Mouse (Mus musculus): ENCODE results near the gene Acsf3.

Gene Acsf3

DNA sequence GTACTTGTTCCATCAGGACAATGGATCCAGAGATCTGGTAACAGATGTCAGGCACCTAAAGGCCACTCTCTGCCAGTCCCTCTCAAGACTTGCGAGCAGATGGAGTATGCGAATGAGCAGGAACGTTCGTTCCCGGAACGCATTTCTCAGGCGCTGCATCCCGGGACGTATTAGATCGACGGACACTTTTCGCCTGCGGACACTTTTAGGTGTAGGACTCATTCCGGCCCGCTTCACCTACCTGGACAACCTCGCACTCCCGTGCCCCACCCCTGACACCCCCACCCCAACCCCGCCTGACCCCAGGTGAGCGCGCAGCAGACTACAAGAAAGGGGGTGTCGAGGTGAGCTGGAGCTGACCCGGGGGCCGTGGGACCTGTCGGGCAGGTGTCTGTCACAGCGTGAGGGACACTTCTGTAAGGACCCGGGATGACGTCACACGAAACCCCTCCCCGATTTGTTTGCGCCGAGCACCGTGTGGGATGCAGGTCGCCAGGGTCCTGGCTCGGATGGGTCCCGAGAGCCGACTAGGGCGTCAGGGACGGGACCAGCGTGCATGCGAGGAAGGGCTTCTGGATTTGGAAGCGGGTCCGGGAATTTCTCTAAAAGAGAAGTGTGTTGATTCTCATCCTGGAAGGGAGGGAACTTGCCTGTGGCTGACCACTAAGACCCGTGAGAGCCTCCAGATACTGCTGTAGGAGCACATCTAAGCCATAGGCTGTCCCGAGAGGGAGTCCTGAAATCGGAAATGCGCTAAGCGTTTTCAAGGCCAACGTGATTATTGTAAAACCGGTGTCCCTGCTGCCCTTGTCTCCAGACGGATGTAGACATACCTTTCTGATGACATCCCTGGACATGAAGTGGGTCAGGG lies at the start of gene Acsf3:
Gene Acsf3 (plus strand): TSS at position 202 of the 871 bp plus-strand sequence.
- peak; percentile 75 to 77 for DNase-seq

DNA sequence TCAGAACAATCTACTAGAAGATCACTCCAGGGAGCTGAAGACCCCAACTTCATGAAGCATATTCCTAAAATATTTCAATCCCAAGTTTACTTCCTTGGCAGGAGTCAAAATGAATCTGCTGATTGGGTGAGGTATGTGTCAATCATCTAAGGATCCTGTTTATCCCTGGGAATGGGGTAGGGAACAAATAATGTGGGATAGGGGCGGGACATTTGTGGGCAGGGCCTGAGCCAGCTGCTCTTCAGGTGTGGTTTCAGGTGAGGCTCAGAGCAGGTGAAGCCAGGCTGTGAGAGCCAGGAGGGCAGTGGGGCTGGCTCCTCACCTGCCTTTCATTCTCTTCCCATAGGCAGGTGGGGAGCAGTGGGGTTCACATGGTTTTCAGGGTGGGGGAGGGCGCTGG lies 48.5 kb upstream of the Acsf3 start:
- DNase-seq: no peak

DNA sequence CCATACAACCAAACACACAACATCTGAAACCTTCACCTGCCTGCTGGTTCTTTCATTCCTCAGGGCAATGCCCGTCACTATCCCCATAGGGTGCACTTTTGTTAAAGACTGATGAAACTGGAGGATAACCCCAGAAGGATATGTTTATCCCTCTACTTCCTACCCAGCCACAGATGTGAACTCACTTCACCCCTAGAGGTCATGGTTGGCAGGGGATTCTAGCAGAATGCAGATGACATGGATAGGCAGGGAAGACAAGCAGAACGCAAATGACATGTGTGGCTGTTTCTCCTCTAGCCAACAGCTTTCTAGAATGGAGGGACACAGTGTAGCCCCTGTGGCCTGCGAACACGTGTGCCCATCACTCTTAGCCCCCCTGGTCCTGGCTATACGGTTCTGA lies 47.9 kb upstream of the Acsf3 start:
- DNase-seq: no peak

DNA sequence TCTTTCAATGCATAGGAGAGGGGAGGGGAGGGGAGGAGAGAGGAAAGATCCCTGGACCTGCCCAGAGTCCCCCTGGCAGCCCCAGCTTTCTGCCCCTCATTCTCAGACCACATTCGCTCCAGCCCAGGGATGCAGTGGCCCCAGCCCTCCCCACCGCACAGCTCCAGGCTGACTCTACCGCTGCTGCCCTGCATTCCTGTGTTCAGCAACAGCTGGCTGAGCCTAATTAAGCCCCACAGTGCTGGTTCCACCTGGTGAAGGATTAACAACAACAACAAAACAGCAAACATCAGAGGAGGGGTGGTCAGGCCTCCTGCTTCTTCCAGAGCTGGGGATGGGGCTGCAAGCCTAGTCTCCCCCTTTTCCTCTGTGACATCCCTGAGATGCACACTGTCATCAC lies 46.7 kb upstream of the Acsf3 start:
- DNase-seq: no peak

DNA sequence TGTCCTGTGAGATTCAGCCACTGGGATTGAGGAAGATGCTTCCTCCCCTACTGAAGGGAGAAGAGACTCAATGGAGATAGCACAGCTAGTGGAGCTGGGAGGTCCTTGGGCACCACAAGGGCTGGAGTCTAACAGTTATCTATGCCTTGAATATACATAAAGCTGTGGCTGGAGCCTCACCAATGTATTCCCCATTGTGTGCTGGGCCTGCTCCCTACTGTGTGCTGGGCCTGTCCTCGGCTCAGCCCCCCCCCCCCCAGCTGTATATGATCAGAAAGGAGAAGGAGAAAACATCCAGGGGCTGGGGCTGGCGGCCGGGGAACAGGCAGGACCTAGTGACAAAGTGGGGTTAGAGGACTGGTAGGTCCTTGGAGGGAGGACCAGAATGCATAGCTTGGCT lies 40.2 kb upstream of the Acsf3 start:
- DNase-seq: no peak

DNA sequence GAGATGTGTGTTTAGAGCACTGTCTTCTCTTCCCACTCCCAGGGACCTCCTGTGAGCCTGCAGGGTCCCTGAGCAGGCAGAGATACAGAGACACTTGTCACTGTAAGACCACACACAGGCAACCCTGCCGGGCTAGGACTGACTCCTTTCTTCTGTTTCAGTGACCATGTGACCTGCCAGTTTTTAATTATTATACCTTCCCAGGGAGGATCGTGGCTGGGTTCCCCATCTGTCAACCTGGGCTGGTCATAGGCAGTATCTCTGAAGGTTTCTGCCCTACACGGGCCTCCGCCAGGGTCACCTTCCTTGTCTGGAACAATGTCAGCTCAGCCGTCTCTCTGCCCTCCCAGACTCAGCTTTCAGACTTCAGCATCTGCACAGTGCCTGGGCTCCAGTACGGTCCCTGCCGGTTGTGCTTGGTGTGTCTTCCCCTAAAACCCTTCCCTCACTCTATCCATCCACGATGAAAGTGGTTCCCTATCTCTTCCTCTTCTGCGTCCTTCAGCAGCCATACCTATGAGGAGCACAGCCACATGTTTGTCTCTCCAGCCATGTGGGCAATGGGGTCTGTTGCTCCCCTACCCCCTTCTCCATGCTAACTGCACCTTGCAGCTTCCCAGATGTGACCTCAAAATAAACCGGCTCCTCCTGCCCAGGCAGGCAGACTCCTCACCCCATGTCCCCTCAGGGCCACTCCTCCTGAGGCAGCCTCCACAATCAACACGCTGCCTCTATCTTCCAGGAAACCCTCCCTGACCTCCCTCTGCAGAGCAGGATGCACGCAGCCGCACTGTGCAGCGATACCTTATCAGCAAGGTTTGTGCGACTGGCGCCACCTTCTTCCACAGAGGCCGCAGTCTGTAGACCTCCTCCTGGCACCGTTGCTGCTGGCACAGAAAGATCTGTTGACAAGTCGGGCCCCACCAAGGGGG lies 39.5 kb upstream of the Acsf3 start:
- no peak for DNase-seq

DNA sequence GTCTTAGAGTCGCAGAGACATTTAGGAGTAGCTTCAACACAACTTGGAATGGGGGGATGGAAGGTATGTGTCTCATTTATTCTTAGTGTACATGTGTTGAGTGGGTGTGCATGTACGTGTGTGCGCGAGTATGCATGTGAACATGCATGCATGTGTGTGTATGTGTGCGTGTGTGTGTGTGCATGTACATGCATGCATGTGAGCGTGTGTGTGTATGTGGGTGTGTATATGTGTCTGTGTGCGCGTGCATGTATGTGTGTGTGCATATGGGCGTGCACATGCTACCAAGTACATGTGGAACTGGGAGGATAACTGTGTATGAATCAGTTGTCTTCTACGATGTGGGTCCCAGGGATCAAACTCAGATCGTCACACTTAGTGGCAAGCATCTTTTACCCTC lies 38.7 kb upstream of the Acsf3 start:
- no peak for DNase-seq

DNA sequence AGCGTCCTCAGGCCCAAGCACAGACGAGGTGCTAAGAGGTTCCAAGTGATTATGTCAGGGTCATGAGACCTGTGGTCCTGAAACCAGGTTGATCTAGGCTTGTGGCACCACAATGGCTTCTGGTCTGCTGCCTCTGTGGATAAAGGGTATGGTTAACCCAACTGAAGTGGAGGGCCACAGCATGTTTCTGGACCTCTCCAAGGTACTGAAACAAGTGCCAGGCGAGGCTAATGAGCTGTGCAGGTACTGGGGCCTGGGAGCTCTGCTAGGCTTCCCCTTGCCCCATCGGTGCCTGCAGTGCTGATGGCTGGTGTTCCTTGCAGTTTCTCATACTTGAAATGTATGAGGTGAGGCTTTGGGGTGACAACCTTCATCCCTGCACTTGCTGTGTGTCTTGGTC lies 38.2 kb upstream of the Acsf3 start:
- DNase-seq: peak; percentile 45 to 47

DNA sequence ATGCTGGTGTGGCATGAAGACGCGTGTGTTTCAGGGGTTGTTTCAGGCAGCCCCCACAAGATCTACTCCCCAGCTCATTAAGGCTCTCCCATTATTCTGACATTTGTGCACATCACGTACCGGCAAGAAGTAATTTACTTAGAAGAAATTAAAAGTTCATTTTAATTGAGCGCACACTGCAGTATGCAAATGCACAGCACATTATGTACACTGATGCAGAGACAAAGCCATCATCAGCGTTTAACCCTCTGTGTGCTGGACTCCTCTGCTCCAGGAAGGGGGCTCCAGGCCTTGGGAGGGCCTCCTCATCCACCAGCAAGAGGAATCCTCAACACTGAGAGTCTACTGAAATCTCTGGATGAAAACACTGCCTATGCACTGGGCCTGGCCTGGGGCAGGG lies 37.4 kb upstream of the Acsf3 start:
- no peak for DNase-seq

DNA sequence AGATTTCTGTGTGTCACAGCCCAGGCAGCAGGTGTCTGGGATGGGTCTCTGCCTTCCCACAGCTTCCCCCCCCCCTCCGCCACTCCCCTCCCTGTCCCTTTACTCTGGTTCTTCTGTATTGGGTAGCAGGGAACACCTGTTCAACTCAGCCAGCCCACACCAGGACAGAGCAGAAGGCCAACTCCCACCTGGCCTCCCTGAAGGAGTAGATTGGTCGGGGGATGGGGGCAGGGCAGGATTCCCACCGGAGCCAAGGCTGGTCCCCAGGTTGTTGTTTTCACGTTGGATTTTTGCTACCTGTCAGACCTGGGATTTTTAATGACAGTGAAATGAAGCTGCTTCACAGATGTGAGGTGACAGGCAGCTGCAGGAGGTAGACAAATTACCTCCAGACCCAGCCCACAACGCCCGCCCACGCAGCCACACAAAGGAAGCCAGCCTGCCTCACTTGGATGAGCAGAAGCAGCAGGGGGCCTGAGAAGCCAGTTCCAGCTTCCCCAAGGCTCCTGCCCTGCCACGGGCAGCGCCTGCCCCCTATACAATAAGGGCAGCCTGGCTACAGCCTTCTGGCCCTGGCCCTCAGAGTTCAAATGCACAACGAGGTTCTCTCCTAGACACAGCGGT lies 36.1 kb upstream of the Acsf3 start:
- DNase-seq: peak; percentile 92 to 93

DNA sequence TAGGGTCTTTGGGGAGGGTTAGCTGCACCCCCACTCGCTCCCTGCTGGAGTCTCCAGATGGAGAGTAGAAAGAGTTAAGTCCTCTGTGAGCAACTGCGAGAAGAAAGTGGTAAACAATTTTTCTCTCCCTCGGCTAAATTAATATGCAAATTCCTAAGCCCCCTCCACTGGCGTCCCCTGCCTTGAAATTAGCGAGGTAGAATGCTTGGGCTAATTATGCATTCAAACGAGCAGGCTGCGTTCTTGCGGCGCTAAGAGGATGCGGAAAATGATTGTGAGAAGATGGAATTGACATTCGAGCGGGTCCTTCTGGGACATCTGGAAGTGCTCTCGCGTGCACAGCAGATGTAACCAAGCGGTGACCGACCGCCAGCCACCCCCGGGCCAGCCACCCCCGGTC lies 32.8 kb upstream of the Acsf3 start:
- no peak for DNase-seq

DNA sequence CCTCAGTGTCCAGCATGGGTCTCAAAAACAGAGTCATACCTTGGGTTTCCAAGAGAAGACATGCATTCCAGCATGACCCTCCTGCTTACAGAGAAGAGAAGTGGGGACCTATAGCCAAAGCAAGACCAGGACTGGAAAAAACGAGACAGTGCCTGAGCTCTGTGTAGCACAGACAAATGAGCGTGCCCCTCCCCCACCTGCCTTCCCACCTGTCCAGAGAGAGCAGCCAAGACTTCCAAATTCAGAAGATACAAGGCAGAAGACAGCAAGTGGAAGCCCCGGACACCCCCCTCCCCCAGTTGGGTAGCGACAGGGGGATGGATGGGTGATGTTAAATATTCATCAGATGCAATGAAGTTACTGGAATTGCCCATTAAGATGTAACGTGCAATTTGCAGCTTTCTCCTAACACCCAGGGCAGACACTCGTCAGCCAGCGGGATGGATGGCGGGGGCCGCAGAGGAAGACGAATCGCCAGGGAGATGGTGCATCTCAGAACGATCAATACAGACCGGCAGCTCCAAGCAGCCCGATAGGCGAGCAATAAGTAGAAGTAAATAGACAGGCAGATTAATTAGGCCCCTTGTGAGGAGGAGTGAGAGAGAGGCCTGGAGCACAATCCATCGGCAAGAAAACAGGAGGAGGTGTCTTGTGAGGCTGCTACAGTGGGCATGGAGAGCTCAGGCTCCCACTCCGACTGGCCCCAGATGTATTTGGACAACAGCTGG lies 30.1 kb upstream of the Acsf3 start:
- no peak for DNase-seq

DNA sequence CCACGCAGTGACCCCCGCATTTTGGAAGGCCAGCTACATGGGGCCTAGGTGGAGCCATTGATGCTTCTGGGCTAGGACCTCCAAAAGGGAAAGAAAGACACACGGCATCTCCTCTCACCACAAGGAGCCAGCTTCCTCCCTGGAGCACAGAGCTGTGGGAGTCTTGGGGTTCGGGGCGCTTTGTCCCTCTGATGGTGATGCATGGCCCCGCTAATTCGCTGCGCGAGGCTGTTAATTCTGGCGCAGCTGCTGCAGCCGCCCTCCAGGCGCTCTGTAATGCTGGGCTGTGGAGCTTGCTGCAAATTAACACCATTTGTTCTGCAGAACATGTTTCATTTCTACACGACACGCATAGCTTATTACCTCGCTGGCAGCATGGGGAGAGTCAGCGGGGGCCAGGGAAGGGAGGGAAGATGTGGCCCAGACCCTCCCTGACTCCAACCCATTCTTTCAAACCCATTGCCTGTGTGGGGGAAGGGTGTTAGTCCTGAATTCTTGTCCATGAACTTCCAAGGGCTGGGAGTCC lies 29.5 kb upstream of the Acsf3 start:
- no peak for DNase-seq

DNA sequence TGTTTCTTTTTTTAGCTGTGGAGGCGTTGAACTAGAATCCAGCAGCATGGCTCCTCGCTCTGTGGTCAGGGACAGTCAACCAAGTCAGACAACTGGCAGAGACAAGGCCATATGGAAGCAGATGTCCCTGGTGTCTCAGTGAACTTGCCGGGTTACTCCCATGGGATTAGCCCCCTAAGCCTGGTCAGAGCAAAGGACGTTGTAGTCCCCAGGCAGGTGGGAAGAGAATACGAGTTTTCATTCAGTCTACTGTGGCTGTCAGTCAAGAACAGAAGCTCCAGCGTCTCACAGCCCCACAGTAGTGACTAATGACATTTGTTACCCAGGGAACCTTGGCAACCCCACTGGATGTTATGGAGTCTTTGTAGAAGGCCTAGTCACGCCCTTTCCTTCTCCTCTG lies 28.8 kb upstream of the Acsf3 start:
- no peak for DNase-seq

DNA sequence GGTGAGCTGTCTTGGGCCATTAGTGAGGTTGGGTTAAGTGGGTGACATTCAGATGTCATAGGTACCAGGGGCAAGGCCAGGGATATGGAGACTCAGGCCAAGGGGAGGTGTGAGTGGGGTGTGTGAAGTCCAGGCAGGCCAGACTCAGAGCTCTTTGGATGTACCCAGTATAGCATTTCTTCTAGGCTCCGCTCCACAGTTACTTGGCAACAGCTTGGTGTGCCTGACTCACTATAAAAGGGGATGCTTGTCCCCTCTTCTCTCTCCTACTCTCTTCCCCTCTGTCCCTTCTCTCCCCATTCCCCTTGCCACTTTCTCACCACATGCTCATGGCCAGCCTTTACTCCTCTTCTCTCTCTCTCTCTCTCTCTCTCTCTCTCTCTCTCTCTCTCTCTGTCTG lies 27.5 kb upstream of the Acsf3 start:
- no peak for DNase-seq

DNA sequence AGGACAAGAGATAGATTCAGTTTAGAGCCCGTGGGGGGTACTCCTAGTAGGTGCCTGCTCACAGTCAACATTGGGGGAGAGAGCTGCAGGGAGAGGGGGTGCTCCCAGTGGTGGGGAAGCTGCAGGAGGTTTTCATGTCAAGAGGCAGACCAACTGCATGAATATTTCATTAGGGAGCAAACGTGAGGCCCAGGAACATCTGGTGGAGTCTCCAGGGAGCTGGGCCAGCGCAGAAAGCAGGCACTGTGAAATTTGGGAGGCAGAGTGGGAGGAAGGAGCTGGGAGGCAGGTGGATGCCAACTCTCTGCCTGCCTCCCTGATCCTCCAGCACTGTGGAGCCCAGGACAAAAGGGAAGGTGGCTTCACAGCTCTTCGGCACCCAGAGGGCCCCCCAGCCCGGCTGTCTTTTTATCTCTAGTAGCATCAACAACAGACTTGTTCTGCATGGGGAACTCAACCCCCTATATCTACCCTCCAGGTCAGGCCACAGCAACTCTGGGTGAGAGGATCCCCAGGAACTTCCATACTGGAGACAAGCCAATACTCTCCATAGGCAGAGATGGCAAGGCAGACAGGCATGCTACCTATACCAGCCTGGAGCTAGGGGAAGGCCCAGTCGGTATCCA lies 25.8 kb upstream of the Acsf3 start:
- no peak for DNase-seq

DNA sequence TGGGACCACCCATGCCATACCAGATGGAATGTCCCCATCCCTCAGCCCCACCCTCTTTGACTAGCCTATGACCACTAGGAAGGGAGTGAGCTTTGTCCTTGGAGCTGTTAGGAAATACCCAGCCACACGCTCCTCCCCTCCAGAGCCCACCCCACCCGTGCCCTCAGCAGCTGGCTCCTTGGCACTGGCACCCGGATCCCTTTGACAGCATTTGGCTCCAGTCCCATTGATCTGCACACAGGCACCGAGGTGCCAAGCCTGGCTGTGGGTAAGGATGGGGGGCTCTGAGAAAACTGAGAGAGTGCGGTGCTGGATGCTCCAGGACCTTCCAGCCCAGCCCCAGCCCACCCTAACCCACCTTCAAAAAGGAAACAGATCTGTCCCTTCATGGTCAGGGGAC lies 23.9 kb upstream of the Acsf3 start:
- DNase-seq: no peak

DNA sequence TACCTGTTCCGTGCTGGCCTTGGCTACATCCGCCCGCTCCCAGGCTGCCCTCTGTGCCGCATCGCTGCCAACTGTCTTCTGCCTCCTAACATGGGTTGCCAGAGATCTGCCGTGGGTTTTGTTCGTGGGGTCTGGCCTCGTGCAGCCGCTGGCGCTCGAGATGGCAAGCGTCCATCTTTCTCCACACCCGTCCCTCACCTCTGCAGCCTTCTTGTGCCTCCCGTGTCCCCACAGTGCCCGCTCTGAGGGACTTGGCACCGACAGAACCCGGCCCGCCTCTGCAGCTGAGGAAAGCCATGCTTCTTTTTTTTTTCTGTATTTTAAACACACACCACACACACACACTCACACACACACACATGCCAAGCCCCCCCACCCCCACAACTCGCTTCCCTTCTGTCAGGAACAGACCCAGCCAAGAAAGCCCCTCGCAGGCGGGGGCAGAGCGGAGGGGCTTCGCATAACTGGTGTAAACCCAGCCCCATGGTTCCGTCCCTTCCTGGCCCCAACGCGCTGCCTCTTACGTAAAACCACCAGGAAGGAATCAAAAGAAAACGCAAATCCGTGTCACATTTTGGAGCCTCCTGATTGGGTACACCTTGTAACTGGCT lies 23.1 kb upstream of the Acsf3 start:
- no peak for DNase-seq

DNA sequence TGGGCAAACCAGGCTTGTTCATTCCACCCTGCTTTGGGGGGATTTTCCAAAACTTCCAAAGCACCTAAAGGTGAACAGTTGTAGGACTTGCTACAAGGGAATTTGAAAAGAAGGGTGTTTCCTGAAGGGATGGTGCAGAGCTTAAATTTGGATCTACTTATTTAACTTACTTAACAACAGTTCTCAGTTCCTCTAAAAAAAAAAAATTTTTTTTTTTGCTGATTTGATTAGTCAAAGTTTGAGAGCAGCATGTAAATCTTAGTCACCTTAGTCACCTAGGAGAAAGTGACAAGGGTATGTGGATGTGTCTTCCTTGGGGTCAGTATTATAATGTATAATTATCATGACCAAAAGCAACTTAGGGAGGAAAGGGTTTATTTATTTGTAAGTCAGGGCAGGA lies 16.7 kb upstream of the Acsf3 start:
- no peak for DNase-seq

DNA sequence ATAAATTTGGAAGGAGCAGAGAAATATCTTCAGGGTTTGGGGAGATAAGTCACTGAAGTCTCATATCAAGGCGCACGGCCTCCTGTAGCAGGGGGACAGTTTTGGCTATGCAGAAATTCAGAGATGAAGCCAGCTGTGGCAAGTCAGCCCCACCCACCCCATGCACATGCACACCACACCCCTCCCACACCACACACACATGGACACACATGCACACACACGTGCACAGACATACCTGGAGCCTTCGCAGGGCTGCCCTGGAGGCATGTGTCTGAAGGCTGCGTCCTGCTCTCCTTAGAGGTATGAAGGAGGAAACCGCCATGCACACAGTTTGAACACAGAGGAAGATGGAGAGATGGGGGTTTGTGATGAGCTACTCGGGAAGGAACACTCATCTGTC lies 15.2 kb upstream of the Acsf3 start:
- no peak for DNase-seq

DNA sequence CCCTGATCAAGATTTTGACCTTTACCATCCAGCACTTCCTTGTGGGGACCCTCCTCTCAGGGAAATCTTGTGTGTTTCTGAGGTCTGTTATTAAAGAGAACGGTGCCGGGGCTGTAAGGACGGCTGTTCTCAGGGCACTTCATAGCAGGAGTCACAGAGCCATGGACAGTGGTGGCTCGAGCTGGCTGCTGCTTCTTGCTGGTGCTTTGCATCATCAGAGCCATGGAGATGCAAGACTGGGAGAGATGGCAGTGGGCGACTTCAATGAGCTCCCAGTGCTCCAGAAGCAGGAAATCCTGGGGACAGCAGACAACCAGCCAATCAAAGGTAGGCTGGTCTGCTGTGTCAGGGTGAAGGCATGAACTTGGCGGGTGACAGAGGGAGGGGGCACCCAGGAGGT lies 14.2 kb upstream of the Acsf3 start:
- no peak for DNase-seq
